Mouse (Mus musculus): Measurements from ENCODE around the gene Gpr18. TPM values are rescaled to one million over a fixed set of nuclear protein-coding genes. Genes with fewer than 3 reads are reported as not detected.

The Gpr18 gene
- polyA plus RNA-seq, 1 experiment from 2014 or later: 0.32 TPM

DNA sequence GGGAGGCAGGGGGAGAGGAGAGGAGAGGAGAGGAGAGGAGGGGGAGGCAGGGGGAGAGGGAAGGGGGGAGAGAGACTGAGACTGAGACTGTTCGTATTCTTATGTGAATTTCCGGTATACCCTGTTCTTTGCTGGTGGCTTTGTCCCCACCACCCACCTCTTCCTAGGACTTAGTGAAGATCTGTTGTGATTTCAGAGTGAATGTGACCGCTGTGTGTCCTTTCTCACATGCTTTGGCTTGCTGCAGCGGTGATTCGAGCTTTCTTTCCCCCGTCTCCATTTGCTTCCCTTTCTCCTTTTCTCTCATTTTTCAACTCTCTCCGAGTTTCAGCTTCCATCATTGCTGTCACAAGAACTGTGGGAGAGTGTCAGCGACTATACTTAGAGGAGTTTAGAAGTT is 31.1 kb upstream of the Gpr18 start:
- Histone ChIP-seq H3K36me3 (replicated peaks; ENCODE audit: control insufficient read depth, insufficient read depth, low read depth, low read length) (no peaks in the 10 kb centered on the region), H3K9ac (replicated peaks; ENCODE audit: low read length) (no peak overlapping the region), H3K27me3 (ENCODE audit: control insufficient read depth, insufficient read depth, low read length) (no peaks in the 10 kb centered on the region), H3K4me1 (ENCODE audit: control insufficient read depth, insufficient read depth, low read length) (no peaks in the 10 kb centered on the region), H3K4me2 (ENCODE audit: low read depth, low read length) (no peak overlapping the region), H3K4me3 (ENCODE audit: low read depth, low read length) (no peak overlapping the region), H3K27ac (replicated peaks; ENCODE audit: low read depth, low read length) (no peak overlapping the region), H3K9me3 (replicated peaks; ENCODE audit: control insufficient read depth, low read length) (no peaks in the 10 kb centered on the region)
- WGBS: 66% methylated on average over 8 of the region's 8 CpGs
- ATAC-seq (replicated peaks; ENCODE audit: insufficient number of reproducible peaks, low FRiP score, low TSS enrichment, low read depth): no peak
- DNase-seq (ENCODE audit: low spot score): no peak

DNA sequence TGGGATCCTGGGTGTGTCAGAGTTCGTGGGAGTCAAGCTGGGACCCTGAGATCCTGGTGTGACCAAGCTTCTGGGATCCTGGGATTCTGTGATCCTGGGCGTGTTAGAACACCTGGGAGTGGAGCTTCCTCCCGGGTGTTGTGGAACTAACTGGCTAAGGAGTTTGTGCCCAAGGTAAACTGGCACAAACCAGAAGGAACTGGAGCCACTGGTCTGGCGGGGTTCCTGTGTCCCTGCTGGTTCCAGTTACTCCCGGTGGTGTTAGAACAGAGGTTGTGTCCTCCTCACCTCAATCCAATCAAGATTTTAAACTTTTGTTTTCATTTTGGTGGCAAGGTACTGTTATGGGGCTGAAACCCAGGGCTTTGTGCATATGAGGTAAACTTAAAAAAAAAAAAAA is 30.6 kb upstream of the Gpr18 start:
- no peak overlapping the region for H3K4me2 ChIP-seq (ENCODE audit: low read depth, low read length)
- H3K27ac ChIP-seq (replicated peaks; ENCODE audit: low read depth, low read length): no peak overlapping the region
- no peaks in the 10 kb centered on the region for H3K9me3 ChIP-seq (replicated peaks; ENCODE audit: control insufficient read depth, low read length)
- 83% methylated on average over 5 of the region's 5 CpGs for WGBS
- no peaks in the 10 kb centered on the region for H3K27me3 ChIP-seq (ENCODE audit: control insufficient read depth, insufficient read depth, low read length)
- ATAC-seq (replicated peaks; ENCODE audit: insufficient number of reproducible peaks, low FRiP score, low TSS enrichment, low read depth): no peak
- DNase-seq (ENCODE audit: low spot score): no peak
- H3K9ac ChIP-seq (replicated peaks; ENCODE audit: low read length): no peak overlapping the region
- no peaks in the 10 kb centered on the region for H3K36me3 ChIP-seq (replicated peaks; ENCODE audit: control insufficient read depth, insufficient read depth, low read depth, low read length)
- no peaks in the 10 kb centered on the region for H3K4me1 ChIP-seq (ENCODE audit: control insufficient read depth, insufficient read depth, low read length)
- H3K4me3 ChIP-seq (ENCODE audit: low read depth, low read length): no peak overlapping the region

DNA sequence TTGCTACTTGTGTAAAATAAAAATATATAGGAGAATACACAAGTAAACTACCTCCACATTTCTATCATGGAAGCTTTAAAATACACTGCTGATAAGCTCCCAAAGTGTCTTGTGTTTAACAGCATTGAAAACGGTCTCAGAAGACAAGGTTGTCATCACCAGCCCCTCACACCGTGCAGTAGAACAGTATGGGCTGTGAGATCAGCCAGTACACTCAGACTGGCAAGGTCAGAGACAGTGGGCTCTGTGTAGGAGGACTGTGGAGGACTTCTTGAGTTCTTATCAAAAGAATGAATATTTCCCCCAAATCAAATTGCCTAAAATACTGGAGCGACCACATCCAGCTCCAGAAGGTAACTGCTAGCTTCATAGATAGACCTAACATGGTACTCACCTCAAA is 24.0 kb upstream of the Gpr18 start:
- ATAC-seq (replicated peaks; ENCODE audit: insufficient number of reproducible peaks, low FRiP score, low TSS enrichment, low read depth) (no peak), DNase-seq (ENCODE audit: low spot score) (no peak)
- H3K9ac ChIP-seq (replicated peaks; ENCODE audit: low read length): no peak overlapping the region
- H3K27ac ChIP-seq (replicated peaks; ENCODE audit: low read depth, low read length): no peak overlapping the region
- no peaks in the 10 kb centered on the region for H3K4me1 ChIP-seq (ENCODE audit: control insufficient read depth, insufficient read depth, low read length)
- H3K27me3 ChIP-seq (ENCODE audit: control insufficient read depth, insufficient read depth, low read length): no peaks in the 10 kb centered on the region
- H3K4me2 ChIP-seq (ENCODE audit: low read depth, low read length): no peak overlapping the region
- H3K9me3 ChIP-seq (replicated peaks; ENCODE audit: control insufficient read depth, low read length): no peaks in the 10 kb centered on the region
- 94% methylated on average over 3 of the region's 3 CpGs for WGBS
- H3K36me3 ChIP-seq (replicated peaks; ENCODE audit: control insufficient read depth, insufficient read depth, low read depth, low read length): no peaks in the 10 kb centered on the region
- no peak overlapping the region for H3K4me3 ChIP-seq (ENCODE audit: low read depth, low read length)

DNA sequence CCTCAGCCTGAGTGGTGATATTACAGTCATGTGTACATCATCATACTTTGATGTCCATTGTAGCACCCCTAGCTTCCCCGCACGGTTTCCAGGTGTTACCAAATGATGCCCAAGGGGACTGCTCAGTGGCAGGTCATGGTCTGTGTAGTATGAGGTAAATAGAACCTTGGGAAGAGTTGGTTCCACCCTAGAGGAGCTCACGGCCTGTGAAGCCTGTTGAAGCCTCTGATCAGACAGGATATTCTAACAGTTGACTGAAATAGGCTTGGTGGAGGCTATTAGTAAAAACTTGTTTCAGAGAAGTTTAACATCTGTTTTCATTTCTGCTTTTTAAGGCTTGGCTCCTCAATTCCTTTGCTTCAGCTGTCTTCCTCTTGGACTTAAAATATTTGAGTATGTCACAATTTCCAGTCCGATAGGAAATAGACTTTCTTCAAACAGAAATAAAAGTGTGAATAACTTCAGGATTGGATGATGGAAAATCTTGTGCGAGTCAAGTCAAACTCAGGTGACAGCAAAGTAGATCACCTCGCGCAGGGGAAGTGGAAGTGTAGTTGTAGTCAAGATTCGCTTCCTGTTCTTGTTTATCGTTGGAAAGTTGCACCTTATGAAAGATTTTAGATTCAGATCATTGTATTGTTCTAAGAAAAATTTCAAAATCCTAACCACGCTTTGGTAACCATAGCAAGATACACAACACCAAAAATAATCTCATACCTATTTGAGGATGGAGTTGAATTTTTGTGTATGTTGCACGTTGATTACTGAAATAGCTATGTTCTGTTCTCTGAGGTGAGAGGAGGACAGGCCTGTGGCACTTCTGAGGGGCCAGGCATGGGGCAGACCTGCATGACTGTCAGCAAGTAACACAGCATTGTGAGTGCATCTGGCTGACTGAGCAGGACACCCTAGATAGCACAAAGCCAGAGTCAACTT is 22.9 kb upstream of the Gpr18 start:
- H3K4me2 ChIP-seq (ENCODE audit: low read depth, low read length): no peak overlapping the region
- DNase-seq (ENCODE audit: low spot score) (no peak), ATAC-seq (replicated peaks; ENCODE audit: insufficient number of reproducible peaks, low FRiP score, low TSS enrichment, low read depth) (no peak)
- no peaks in the 10 kb centered on the region for H3K27me3 ChIP-seq (ENCODE audit: control insufficient read depth, insufficient read depth, low read length)
- no peak overlapping the region for H3K9ac ChIP-seq (replicated peaks; ENCODE audit: low read length)
- H3K36me3 ChIP-seq (replicated peaks; ENCODE audit: control insufficient read depth, insufficient read depth, low read depth, low read length): no peaks in the 10 kb centered on the region; the same call in 1 of the 2 replicates
- H3K27ac ChIP-seq (replicated peaks; ENCODE audit: low read depth, low read length): no peak overlapping the region
- no peaks in the 10 kb centered on the region for H3K9me3 ChIP-seq (replicated peaks; ENCODE audit: control insufficient read depth, low read length)
- no peak overlapping the region for H3K4me3 ChIP-seq (ENCODE audit: low read depth, low read length)
- no peaks in the 10 kb centered on the region for H3K4me1 ChIP-seq (ENCODE audit: control insufficient read depth, insufficient read depth, low read length)
- WGBS: 90% methylated on average over 11 of the region's 11 CpGs

DNA sequence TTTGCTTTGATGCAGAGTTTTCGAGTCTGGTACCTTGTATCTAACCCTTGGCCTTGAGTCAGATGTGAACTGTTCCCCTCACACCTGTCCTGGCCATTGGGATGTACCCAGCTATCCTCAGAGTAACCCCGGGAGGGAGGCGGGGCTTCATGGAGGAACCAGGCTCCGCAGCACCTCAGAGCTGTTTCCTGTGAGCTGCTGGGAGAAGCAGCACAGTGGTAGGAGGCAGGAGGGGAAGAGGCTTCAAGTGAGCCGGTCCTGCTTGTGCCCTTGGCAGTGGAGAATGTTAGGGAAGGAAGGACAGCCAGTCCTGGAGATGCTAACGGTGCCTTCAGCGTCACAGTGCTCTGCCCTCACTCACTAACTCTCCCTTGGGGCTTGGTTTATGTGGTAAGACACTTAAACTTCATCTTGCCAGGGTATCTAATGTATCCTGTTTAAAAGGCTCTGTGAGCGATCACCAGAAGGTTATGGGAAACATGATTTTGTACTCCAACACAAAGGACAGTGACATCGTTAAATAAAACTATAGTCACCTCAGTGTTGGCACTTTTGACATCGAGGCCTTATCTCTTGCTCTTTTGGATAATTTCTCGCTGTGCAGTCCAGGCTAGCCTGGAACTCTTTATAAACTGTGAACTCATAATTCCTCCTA is 22.1 kb upstream of the Gpr18 start:
- no peak overlapping the region for H3K27ac ChIP-seq (replicated peaks; ENCODE audit: low read depth, low read length)
- H3K9ac ChIP-seq (replicated peaks; ENCODE audit: low read length): no peak overlapping the region
- no peak for ATAC-seq (replicated peaks; ENCODE audit: insufficient number of reproducible peaks, low FRiP score, low TSS enrichment, low read depth)
- no peaks in the 10 kb centered on the region; the same call in 1 of the 2 replicates for H3K36me3 ChIP-seq (replicated peaks; ENCODE audit: control insufficient read depth, insufficient read depth, low read depth, low read length)
- H3K4me3 ChIP-seq (ENCODE audit: low read depth, low read length): no peak overlapping the region
- DNase-seq (ENCODE audit: low spot score): no peak
- no peaks in the 10 kb centered on the region for H3K27me3 ChIP-seq (ENCODE audit: control insufficient read depth, insufficient read depth, low read length)
- no peaks in the 10 kb centered on the region for H3K4me1 ChIP-seq (ENCODE audit: control insufficient read depth, insufficient read depth, low read length)
- no peaks in the 10 kb centered on the region for H3K9me3 ChIP-seq (replicated peaks; ENCODE audit: control insufficient read depth, low read length)
- 84% methylated on average over 11 of the region's 11 CpGs for WGBS
- no peak overlapping the region for H3K4me2 ChIP-seq (ENCODE audit: low read depth, low read length)

DNA sequence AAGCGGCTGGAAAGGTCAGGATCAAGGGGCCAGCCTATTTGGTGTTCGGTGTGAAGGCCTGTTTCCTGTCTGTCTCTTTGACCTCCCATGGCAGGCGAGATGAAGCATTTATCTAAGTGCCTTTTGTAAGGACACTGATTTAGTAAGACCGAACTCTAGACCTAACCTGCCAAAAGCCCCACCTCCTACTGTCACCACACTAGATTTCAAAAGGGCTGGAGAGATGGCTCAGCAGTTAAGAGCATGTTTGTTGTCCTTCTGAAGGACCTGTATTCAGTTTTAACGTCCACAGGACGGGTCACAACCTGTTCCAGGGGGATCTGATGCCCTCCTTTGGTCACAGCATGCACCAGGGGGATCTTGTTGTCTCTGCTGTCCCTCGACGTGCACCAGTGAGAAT is 21.3 kb upstream of the Gpr18 start:
- 78% methylated on average over 8 of the region's 8 CpGs for WGBS
- H3K4me3 ChIP-seq (ENCODE audit: low read depth, low read length): no peak overlapping the region

DNA sequence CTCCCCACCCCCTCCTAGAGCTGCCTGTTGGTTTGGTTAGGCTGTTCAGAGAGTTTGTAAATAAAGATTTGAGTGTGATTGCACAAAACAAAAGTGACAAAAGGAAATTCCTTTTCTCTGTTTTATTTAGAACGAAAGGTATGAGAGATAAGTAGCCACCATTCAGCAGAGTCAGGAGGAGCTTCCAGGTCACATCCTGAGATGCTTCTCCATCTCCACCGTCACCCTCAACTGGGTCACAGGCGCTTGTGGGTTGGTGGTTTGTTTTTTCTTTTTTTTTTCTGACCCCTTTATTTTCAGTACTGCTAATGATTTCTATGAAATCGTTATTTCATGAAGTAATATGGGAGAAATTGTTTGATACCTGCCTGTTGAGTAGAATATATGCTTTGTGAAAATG is 20.8 kb upstream of the Gpr18 start:
- Histone ChIP-seq H3K9me3 (replicated peaks; ENCODE audit: control insufficient read depth, low read length) (no peaks in the 10 kb centered on the region), H3K4me1 (ENCODE audit: control insufficient read depth, insufficient read depth, low read length) (no peaks in the 10 kb centered on the region), H3K27ac (replicated peaks; ENCODE audit: low read depth, low read length) (no peak overlapping the region), H3K9ac (replicated peaks; ENCODE audit: low read length) (no peak overlapping the region), H3K27me3 (ENCODE audit: control insufficient read depth, insufficient read depth, low read length) (no peaks in the 10 kb centered on the region), H3K4me3 (ENCODE audit: low read depth, low read length) (no peak overlapping the region), H3K36me3 (replicated peaks; ENCODE audit: control insufficient read depth, insufficient read depth, low read depth, low read length) (no peaks in the 10 kb centered on the region; the same call in 1 of the 2 replicates), H3K4me2 (ENCODE audit: low read depth, low read length) (no peak overlapping the region)
- DNase-seq (ENCODE audit: low spot score): no peak
- ATAC-seq (replicated peaks; ENCODE audit: insufficient number of reproducible peaks, low FRiP score, low TSS enrichment, low read depth): no peak
- WGBS: 93% methylated on average over 4 of the region's 4 CpGs

More for the DNA sequence above, 21.3 kb upstream of the Gpr18 start:
- no peak overlapping the region for H3K27ac ChIP-seq (replicated peaks; ENCODE audit: low read depth, low read length)
- H3K9me3 ChIP-seq (replicated peaks; ENCODE audit: control insufficient read depth, low read length): no peaks in the 10 kb centered on the region
- H3K27me3 ChIP-seq (ENCODE audit: control insufficient read depth, insufficient read depth, low read length): no peaks in the 10 kb centered on the region
- ATAC-seq (replicated peaks; ENCODE audit: insufficient number of reproducible peaks, low FRiP score, low TSS enrichment, low read depth) (no peak), DNase-seq (ENCODE audit: low spot score) (no peak)
- no peaks in the 10 kb centered on the region; the same call in 1 of the 2 replicates for H3K36me3 ChIP-seq (replicated peaks; ENCODE audit: control insufficient read depth, insufficient read depth, low read depth, low read length)
- no peak overlapping the region for H3K9ac ChIP-seq (replicated peaks; ENCODE audit: low read length)
- H3K4me2 ChIP-seq (ENCODE audit: low read depth, low read length): no peak overlapping the region
- no peaks in the 10 kb centered on the region for H3K4me1 ChIP-seq (ENCODE audit: control insufficient read depth, insufficient read depth, low read length)

DNA sequence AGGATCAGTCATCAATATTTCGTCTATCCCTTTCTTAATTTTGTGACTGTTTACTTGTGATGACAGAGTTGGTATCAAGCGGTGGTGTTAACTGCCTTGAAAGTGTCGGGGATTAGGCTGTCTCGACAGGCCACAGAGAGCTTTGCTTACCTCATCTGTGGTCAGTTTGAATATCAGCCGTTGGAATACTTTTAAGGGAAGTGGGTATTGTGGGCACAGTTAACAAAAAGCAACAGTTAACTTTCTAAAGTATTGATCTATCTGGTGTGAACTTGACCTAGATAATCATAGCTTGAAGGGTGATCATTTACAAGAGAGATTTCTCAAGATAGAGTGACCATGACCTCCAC is 19.0 kb upstream of the Gpr18 start:
- Histone ChIP-seq H3K27ac (replicated peaks; ENCODE audit: low read depth, low read length) (no peak overlapping the region), H3K36me3 (replicated peaks; ENCODE audit: control insufficient read depth, insufficient read depth, low read depth, low read length) (no peaks in the 10 kb centered on the region; the same call in 1 of the 2 replicates), H3K9me3 (replicated peaks; ENCODE audit: control insufficient read depth, low read length) (no peaks in the 10 kb centered on the region), H3K27me3 (ENCODE audit: control insufficient read depth, insufficient read depth, low read length) (no peaks in the 10 kb centered on the region), H3K9ac (replicated peaks; ENCODE audit: low read length) (no peak overlapping the region), H3K4me1 (ENCODE audit: control insufficient read depth, insufficient read depth, low read length) (no peaks in the 10 kb centered on the region), H3K4me2 (ENCODE audit: low read depth, low read length) (no peak overlapping the region), H3K4me3 (ENCODE audit: low read depth, low read length) (no peak overlapping the region)
- ATAC-seq (replicated peaks; ENCODE audit: insufficient number of reproducible peaks, low FRiP score, low TSS enrichment, low read depth) (no peak), DNase-seq (ENCODE audit: low spot score) (no peak)
- WGBS: 91% methylated on average over 5 of the region's 5 CpGs

Measured in embryonic facial prominence, embryonic 11.5 days (tissue).